Mouse (Mus musculus) kidney, postnatal 0 days (tissue): ENCODE data around the gene Gm9817. TPM values are rescaled to one million over a fixed set of nuclear protein-coding genes. Genes with fewer than 3 reads are reported as not detected.

Experiments
- ATAC-seq: fragments of 200-750 bp; cut with Nextera tagmentation; replicated peaks from 2 replicates; pipeline ENCODE4 v1.8.0; 2017; ENCODE audit warnings: low read depth, moderate number of reproducible peaks, moderate TSS enrichment, moderate library complexity; ENCODE audit not compliant: low FRiP score
- DNase-seq: peaks from one replicate; pipeline ENCODE4 v3.0.0-alpha.2; 2016; ENCODE audit warnings: low spot score
- H3K27ac ChIP-seq: fragments of 300-500 bp; sonication (generic); 2 replicates; pipeline ENCODE4 v1.5.1; 2014; ENCODE audit warnings: mild to moderate bottlenecking
- H3K27me3 ChIP-seq: fragments of 300-500 bp; sonication (generic); 2 replicates; pipeline ENCODE4 v1.6.1; 2014; ENCODE audit warnings: low read length, mixed read lengths; ENCODE audit not compliant: insufficient read depth
- H3K36me3 ChIP-seq: fragments of 300-500 bp; sonication (generic); 2 replicates; pipeline ENCODE4 v1.6.1; 2014; ENCODE audit warnings: low read length, mixed read lengths; ENCODE audit not compliant: insufficient read depth
- H3K4me1 ChIP-seq: fragments of 300-500 bp; sonication (generic); replicated peaks from 2 replicates; pipeline ENCODE4 v1.6.1; 2014; ENCODE audit warnings: antibody characterized with exemption, low read length, mixed read lengths; ENCODE audit not compliant: insufficient read depth
- H3K4me2 ChIP-seq: fragments of 300-500 bp; sonication (generic); 2 replicates; pipeline ENCODE4 v1.6.1; 2014; ENCODE audit warnings: mild to moderate bottlenecking, low read length, moderate library complexity, mixed read lengths
- H3K4me3 ChIP-seq: fragments of 300-500 bp; sonication (generic); replicated peaks from 2 replicates; pipeline ENCODE4 v1.5.1; 2014; ENCODE audit warnings: low read depth, low read length
- H3K9ac ChIP-seq: fragments of 300-500 bp; sonication (generic); 2 replicates; pipeline ENCODE4 v1.6.1; 2014; ENCODE audit warnings: low read depth, low read length
- H3K9me3 ChIP-seq: fragments of 300-500 bp; sonication (generic); replicated peaks from 2 replicates; pipeline ENCODE4 v1.6.1; 2016; ENCODE audit warnings: low read length, inconsistent platforms, mixed read lengths
- CTCF ChIP-seq: IDR thresholded peaks from 2 replicates; pipeline ENCODE4 v1.5.1; 2016; ENCODE audit warnings: antibody characterized with exemption, low read depth, mild to moderate bottlenecking, moderate library complexity
- WGBS: fragments of 180-500 bp; shearing (Covaris S2); extraction: QIAGEN DNeasy Blood & Tissue Kit; methylation state at CpG from one replicate; pipeline ENCODE4 v1.1.7; 2014; 5-methylcytosine and 5-hydroxymethylcytosine counted together
- polyA plus RNA-seq: library from polyadenylated mRNA; unstranded; fragments of >200 nt; fragmentation: Nextera tagmentation; extraction: Ambion mirVana; gene quantifications from 2 replicates; pipeline ENCODE4 v1.2.1, GENCODE M21; 2015

Gm9817 gene
- polyA plus RNA-seq, 1 experiment from 2014 or later, result 0.08 TPM

- Histone ChIP-seq H3K27ac (no peak overlapping the region), H3K4me3 (no peak overlapping the region), H3K4me2 (no peak overlapping the region), H3K36me3 (no peaks in the 10 kb centered on the region), H3K9me3 (no peaks in the 10 kb centered on the region), H3K4me1 (no peaks in the 10 kb centered on the region), H3K27me3 (no peaks in the 10 kb centered on the region), H3K9ac (no peak overlapping the region)
- TF ChIP-seq CTCF, result no peak
- ATAC-seq, result no peak
- 100% methylated on average over 2 of the region's 2 CpGs for WGBS
- DNase-seq, result no peak
Observed at GRCm38 (mm10) chr13:45075715-45076114, 2.8 kb upstream of the Gm9817 start.

GRCm38 (mm10) chr13:45080771-45081170 is 2.3 kb downstream of the Gm9817 start:
- Histone ChIP-seq H3K27me3 (no peaks in the 10 kb centered on the region), H3K4me3 (no peak overlapping the region), H3K27ac (no peak overlapping the region), H3K36me3 (no peaks in the 10 kb centered on the region), H3K9me3 (no peaks in the 10 kb centered on the region), H3K4me1 (no peaks in the 10 kb centered on the region), H3K9ac (no peak overlapping the region), H3K4me2 (no peak overlapping the region)
- no peak for TF ChIP-seq CTCF
- WGBS, result 94% methylated on average over 3 of the region's 3 CpGs
- no peak for ATAC-seq
- DNase-seq, result no peak

- Histone ChIP-seq H3K4me1 (no peaks in the 10 kb centered on the region), H3K27ac (no peak overlapping the region), H3K36me3 (no peaks in the 10 kb centered on the region), H3K9ac (no peak overlapping the region), H3K9me3 (no peaks in the 10 kb centered on the region), H3K4me2 (no peak overlapping the region), H3K4me3 (no peak overlapping the region), H3K27me3 (no peaks in the 10 kb centered on the region)
- DNase-seq, result peak; percentile 49
- no peak for TF ChIP-seq CTCF
- 15% methylated on average over 5 of the region's 5 CpGs for WGBS
- ATAC-seq, result no peak
Observed at GRCm38 (mm10) chr13:45083696-45084095, 5.2 kb downstream of the Gm9817 start.

GRCm38 (mm10) chr13:45088796-45089221 is 10.3 kb downstream of the Gm9817 start:
- ATAC-seq (peak; percentile 95), DNase-seq (peak; percentile 64)
- no peaks in the 10 kb centered on the region for H3K9me3 ChIP-seq
- H3K4me3 ChIP-seq, result no peak overlapping the region
- no peaks in the 10 kb centered on the region; the same call in 1 of the 2 replicates for H3K27me3 ChIP-seq
- WGBS, result 3% methylated on average over 2 of the region's 2 CpGs
- H3K4me1 ChIP-seq, result no peaks in the 10 kb centered on the region; the same call in 1 of the 2 replicates
- TF ChIP-seq CTCF, result 0 out of 2 replicates have a peak, but pooled peaks have one; percentile 9
- H3K4me2 ChIP-seq, result no peak overlapping the region
- H3K36me3 ChIP-seq, result no peaks in the 10 kb centered on the region
- no peak overlapping the region for H3K9ac ChIP-seq
- 0 out of 2 replicates have a peak overlapping the region, but pooled peaks have one; percentile 1 for H3K27ac ChIP-seq

GRCm38 (mm10) chr13:45089846-45090245 is 11.4 kb downstream of the Gm9817 start:
- ATAC-seq (no peak), DNase-seq (no peak)
- Histone ChIP-seq H3K27me3 (no peaks in the 10 kb centered on the region; the same call in 1 of the 2 replicates), H3K27ac (peak overlapping the region; percentile 69), H3K9ac (no peak overlapping the region), H3K4me1 (no peaks in the 10 kb centered on the region; the same call in 1 of the 2 replicates), H3K4me3 (no peak overlapping the region), H3K36me3 (no peaks in the 10 kb centered on the region), H3K4me2 (no peak overlapping the region), H3K9me3 (no peaks in the 10 kb centered on the region)
- TF ChIP-seq CTCF, result no peak
- WGBS, result 50% methylated on average over 13 of the region's 13 CpGs

- 84% methylated on average over 4 of the region's 4 CpGs for whole genome bisulfite sequencing
- no peaks in the 10 kb centered on the region for H3K36me3 ChIP-seq
- DNase-seq, result no peak
- no peaks in the 10 kb centered on the region; the same call in 1 of the 2 replicates for H3K27me3 ChIP-seq
- no peak overlapping the region for H3K4me2 ChIP-seq
- ATAC-seq, result no peak
- no peak overlapping the region for H3K4me3 ChIP-seq
- no peaks in the 10 kb centered on the region; the same call in 1 of the 2 replicates for H3K4me1 ChIP-seq
- H3K9me3 ChIP-seq, result no peaks in the 10 kb centered on the region
- H3K27ac ChIP-seq, result no peak overlapping the region
- TF ChIP-seq CTCF, result no peak
- H3K9ac ChIP-seq, result no peak overlapping the region
Observed at GRCm38 (mm10) chr13:45092816-45093215, 14.3 kb downstream of the Gm9817 start.

- no peaks in the 10 kb centered on the region; the same call in 1 of the 2 replicates for H3K4me1 ChIP-seq
- no peak overlapping the region for H3K9ac ChIP-seq
- ATAC-seq, result no peak
- H3K4me2 ChIP-seq, result no peak overlapping the region
- TF ChIP-seq CTCF, result no peak
- WGBS, result 86% methylated on average over 9 of the region's 9 CpGs
- no peaks in the 10 kb centered on the region for H3K36me3 ChIP-seq
- no peak overlapping the region for H3K27ac ChIP-seq
- no peaks in the 10 kb centered on the region for H3K9me3 ChIP-seq
- no peak for DNase-seq
- no peak overlapping the region for H3K4me3 ChIP-seq
- no peaks in the 10 kb centered on the region; the same call in 1 of the 2 replicates for H3K27me3 ChIP-seq
Observed at GRCm38 (mm10) chr13:45095028-45095427, 16.5 kb downstream of the Gm9817 start.
